Mouse (Mus musculus) inflammation-experienced regulatory T-cells, adult 6 months (primary cell): ENCODE measurements around the gene Myo3b. TPM values are rescaled to one million over a fixed set of nuclear protein-coding genes. Genes with fewer than 3 reads are reported as not detected.
A peak's percentile ranks its signal among the peaks of the same experiment; 100 is the strongest.

Experiments
- ATAC-seq: one replicate; pipeline ENCODE4 v1.8.0; 2017
- polyA plus RNA-seq, 3 experiments: library from polyadenylated mRNA; unstranded; fragments of 100-300 nt; shearing (Covaris generic); gene quantifications; one replicate each; pipeline ENCODE4 v1.2.1; 2017

Myo3b gene
- polyA plus RNA-seq, 3 experiments from 2014 or later: 7.0 to 13.4 (median 13.0) TPM

DNA sequence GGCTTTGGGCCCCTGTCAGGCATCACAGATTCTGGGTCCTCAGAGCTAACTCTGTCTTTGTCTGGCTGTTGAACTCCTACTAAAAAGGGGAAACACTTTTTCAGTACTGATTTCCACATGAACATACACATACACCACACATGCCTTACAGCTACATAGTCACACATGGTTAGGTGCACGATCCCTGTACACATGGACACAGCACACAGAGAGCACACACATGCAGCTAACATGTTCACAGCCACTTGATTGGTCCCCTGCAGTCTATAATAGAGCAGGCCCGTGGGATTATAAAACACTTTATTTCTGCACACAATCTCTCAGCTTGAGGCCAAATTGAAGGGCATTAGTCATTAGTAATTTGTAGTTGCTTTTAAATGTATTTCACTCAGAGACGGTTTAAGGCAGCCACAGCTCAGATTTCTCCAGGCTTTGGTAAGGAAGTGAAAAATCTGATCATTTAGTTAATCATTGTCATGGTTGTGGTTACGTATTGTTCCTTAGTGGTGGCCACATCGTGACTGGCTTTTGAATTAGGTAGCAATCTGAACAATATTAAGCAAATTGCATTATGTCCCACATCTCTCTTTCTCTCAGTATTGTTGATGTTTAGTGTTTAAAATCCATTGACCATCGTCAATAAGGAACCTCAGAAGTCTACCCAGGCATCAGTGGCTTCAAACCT, 27.6 kb downstream of the Myo3b start:
- ATAC-seq: no peak

DNA sequence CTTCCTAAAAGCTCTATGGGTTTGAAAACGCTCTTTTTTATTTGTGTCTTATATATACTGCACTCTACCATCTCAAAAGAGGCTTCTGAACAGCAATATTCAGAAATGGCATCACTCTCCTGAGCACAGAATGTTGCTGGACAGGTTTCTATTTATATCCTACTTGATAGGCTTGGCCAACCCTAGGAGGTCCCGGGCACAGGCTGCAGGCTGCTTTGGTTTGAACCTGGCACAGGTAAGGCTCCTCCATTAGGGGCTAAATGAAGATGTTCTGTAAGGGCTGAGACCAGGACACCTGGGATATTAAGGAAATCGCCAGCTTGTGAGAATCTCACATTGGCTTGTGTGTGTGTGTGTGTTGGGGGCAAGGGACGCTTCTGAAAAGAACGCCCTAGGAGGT, 30.9 kb downstream of the Myo3b start:
- no peak for ATAC-seq

DNA sequence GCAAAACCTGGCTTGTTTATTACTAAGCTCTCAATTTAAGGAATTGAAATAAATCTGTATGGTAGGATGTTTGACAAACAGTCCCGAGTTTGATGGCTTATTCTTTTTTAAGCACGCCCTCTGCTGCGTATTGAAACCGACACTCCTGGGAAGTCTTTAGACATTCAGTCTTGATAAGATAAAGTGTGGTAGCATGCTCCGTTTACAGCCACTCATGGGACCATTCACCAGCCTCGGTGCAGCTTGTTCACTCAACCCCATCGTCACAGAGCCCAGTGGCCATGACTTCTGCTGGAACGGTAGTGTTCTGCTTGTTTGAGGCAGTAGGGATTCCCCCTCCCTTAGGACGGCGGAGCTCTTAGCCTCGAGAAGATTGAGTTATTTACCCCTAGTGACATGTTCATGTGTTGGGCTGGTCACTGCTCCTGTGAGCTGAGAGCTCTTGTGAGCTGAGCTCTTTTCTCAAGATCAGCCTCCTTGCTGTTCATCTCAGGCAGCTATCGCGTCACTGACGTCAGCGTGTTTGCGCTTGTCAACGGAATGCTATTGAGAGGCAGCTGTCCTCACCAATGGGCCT, 44.6 kb downstream of the Myo3b start:
- no peak for ATAC-seq

GRCm38 (mm10) chr2:70091261-70091660, 52.3 kb downstream of the Myo3b start:
- peak; percentile 80 for ATAC-seq

DNA sequence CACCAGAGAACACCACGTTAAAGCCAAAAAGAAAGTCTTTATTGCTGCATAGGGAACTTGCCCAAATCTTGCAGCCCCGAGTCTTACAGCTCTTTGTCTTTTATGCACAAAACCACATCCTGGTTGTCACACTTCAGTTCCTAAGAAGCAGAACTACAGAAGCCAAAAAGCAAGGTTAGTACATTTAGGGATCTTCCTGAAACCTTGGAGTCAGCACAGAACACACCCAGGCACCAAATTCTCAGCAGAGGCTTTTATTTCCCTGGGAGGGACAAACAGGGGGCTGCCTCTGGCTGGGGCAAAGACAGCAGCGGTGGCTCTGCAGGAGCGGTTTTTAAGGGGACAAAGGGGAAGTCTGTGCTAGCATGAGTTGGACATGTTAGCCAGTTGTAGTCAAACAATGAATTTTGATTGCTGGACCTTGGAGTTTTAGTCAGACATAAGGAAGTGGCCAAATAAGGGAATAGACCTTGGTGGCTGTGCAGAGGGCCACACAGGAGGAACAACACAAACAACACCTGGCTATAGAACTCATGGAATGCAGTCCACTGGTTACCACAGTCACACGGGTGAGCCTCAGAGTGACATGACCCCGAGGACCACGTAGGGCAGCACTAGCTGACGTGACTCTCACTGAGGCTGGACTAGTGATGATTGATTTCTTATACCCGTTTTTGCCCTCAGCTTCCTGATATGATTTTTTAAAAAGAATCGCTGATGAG, 53.0 kb downstream of the Myo3b start:
- ATAC-seq: peak; percentile 67

GRCm38 (mm10) chr2:70092665-70093064, 53.7 kb downstream of the Myo3b start:
- peak; percentile 39 for ATAC-seq

GRCm38 (mm10) chr2:70094446-70094845, 55.5 kb downstream of the Myo3b start:
- ATAC-seq: no peak

DNA sequence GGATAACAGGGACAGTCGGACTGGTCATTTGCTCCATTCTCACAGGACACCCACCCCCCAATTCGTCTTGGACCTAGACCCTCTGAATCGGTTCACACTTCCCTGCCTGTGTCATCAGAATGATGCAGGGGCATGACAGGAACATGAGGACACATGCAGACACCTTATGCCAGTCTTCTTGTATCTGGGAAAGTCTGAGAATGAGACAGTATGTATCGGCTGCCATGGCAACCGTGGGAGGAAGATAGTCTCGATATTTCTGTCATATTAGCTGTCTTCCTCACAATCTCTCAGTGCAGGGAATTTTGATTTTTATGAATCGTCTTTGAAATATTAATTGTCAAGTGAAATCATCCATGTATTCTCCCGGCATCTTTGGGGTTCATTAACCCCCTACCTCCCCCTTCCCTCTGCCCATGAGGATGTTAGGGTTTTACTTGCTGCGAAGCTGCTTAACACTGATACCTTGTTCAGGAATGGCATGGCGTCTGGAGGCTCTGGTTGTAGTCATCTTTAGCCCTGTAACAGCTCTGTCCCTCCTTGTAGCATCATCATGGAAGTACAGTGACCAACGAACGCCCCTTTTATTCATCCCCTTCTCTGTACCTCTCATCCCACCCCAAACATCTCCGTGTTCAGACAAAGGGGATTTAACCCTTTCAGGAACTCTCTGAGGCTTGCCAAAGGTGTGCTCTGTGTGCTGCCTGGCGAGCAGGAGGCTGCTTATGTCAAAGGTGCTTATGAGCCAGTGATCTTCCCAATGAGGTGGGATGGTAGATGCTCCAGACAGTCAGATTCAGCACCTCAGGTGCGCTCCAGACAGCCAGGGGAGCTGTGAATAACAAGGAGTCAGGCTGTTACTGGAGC, 58.5 kb downstream of the Myo3b start:
- ATAC-seq: no peak

DNA sequence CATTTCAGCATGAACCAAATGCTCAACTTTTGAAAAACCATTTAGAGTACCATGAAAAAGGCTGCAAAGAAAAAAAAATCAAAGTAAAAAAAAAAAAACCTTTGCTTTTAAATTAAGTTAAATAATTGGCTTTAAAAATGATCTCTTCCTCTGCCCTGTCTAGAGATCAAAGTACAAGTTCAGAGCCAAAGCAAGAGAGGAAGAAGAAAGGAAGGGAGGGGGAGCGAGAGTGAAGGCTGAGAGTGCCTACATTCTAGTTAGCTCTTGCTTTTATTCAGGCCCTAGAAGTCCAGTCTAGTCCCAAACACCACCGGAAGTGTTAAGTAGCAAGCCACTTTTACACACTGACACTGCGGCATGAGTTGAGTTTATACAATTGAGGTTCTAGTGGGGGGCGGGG, 60.5 kb downstream of the Myo3b start:
- ATAC-seq: peak; percentile 72

DNA sequence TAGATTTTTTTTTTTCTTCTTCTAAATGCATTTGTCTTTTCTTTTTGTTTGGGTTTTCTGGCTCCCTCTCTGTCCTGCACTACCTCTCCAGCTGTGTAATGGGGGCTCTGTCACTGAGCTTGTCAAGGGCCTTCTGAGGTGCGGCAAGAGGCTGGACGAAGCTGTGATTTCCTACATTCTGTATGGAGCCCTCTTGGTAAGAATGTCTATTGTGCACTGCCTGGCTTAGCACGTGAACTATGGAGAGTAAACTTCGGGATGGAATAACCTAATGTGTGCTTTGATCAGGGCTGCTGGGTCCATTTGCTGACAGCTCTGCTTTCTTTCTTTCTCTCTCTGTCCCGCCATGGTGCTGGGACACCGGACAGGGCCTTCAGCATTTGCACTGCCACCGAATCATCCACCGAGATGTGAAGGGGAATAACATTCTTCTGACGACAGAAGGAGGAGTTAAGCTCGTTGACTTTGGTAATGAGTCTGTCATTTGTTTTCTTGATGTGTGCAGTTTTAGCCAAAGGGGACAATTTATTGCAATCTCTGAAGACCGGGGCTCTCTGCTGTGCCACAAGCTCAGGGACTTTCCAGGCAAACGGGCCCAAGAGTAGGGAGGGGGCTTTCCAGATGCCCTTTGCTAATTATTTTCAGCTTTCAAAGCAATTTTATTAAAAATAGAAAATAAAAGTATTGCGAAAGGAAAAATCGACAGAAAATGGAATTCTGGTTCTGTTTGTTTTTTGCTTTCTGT, 66.5 kb downstream of the Myo3b start:
- peak; percentile 97 for ATAC-seq

- no peak for ATAC-seq
Observed at GRCm38 (mm10) chr2:70109010-70109409, 70.1 kb downstream of the Myo3b start.

DNA sequence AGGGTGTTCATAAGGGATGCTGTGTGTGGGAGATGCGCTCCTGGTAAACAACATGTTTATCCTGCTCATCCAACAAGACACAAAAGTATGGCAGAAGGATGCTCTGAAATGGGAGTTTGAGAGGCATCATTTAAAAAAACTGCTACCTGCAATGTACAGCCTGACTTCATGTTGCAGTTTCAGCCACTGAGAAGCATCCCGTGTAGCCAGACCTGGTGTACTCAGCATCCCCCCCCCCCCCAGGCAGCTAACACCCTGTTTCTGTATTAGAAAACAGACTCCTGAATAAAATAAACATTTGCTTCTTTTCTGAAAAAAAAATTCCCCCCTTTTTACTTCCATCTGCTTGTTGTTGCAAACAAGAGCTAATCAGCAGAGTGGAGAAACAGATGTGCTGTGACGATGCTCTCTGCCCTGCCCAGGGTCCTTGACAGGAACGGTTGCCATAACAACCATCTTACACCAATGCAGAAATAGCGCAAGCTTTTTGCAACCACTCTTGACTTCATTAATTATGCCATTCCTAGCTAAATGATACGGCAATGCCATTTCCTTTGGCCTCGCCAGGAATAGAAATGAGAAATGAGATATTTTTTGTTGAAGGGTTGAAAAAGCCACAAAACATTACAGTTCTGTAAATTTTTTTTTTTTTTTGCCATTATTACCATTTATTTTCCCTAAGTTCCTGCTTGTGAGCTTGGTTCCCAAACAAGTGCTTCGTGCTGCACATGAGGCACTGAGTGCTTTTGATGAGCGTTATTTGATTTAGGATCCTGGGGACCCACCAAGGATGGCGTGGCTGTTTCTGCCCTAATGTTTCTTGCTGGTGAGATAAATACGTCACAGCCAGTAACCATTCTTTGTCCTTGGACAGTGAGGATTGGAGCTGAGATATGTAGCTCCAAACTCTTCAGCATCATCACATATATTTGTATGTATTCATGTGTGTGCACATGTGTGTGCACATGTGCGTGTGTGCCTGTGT, 75.2 kb downstream of the Myo3b start:
- ATAC-seq: no peak

GRCm38 (mm10) chr2:70118376-70119264, 79.7 kb downstream of the Myo3b start:
- peak; percentile 68 for ATAC-seq

GRCm38 (mm10) chr2:70119265-70119663, 80.3 kb downstream of the Myo3b start:
- ATAC-seq: no peak

- no peak for ATAC-seq
Observed at GRCm38 (mm10) chr2:70126330-70126729, 87.4 kb downstream of the Myo3b start.

- ATAC-seq: peak; percentile 57
Observed at GRCm38 (mm10) chr2:70126783-70127182, 87.9 kb downstream of the Myo3b start.

- ATAC-seq: peak; percentile 81
Observed at GRCm38 (mm10) chr2:70127351-70128148, 88.6 kb downstream of the Myo3b start.

DNA sequence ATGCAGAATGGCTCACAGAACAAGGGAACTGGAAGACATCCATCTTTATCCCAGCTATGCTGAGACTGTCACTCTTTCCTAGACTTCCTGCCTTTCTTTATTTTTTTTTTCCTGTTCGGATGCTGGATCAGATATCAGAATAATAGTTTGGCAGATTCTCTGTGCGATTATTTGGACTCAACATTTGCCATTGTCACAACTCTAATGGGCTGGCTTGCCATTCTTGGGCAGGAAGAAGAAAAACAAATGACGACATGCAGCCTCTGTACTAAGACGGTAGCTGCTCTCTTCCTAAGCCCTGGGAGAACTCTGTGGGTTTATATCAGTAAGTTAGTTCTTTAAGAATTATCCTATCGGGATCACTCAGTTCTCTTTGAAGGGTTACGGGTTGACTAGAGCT, 89.7 kb downstream of the Myo3b start:
- ATAC-seq: no peak

DNA sequence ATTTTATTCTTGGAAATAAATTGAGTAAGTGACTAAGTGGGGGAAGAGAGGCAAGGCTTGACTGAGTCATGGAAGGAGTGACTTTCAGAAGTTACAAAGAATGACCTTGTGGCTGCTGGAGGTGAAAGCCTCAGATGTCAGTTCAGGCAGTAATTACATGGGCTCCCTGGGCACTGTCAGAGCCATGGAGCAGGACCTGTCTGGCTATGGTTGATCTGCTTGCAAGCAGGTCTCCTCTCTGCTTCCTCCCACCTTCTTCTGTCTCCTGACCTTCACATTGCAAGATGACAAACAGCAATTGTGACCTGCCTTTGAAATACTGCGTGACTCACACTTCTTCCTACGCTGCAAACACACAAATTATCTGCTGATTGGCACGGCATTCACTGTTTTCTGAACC, 90.6 kb downstream of the Myo3b start:
- ATAC-seq: no peak
